Mouse (Mus musculus) frontal cortex, adult (tissue): ENCODE results near the gene Nudt15.

Experiments used
- ATAC-seq: cut with Nextera tagmentation; 2 replicates; pipeline ENCODE4 v1.9.2; 2017; ENCODE audit warnings: mild to moderate bottlenecking, moderate library complexity, mixed read lengths; ENCODE audit not compliant: low TSS enrichment

The Nudt15 gene

GRCm38 (mm10) chr14:73508630-73509395, 39.2 kb downstream of the Nudt15 start:
- no peak for ATAC-seq

GRCm38 (mm10) chr14:73507702-73508376, 40.2 kb downstream of the Nudt15 start:
- no peak for ATAC-seq

GRCm38 (mm10) chr14:73507200-73507599, 40.8 kb downstream of the Nudt15 start:
- ATAC-seq = no peak

- ATAC-seq = no peak
These were observed 41.8 kb downstream of the Nudt15 start for GRCm38 (mm10) chr14:73506283-73506682.

- ATAC-seq = no peak
These were observed 44.7 kb downstream of the Nudt15 start for GRCm38 (mm10) chr14:73503237-73503933.

GRCm38 (mm10) chr14:73502591-73503184, 45.4 kb downstream of the Nudt15 start:
- peak; percentile 47; the same call in 1 of the 2 replicates for ATAC-seq

- ATAC-seq = no peak
These were observed 46.3 kb downstream of the Nudt15 start for GRCm38 (mm10) chr14:73501721-73502120.

- no peak for ATAC-seq
These were observed 46.8 kb downstream of the Nudt15 start for GRCm38 (mm10) chr14:73501283-73501682.

GRCm38 (mm10) chr14:73495753-73496152, 52.3 kb downstream of the Nudt15 start:
- ATAC-seq = no peak

- ATAC-seq = no peak
These were observed 53.9 kb downstream of the Nudt15 start for GRCm38 (mm10) chr14:73494122-73494521.

GRCm38 (mm10) chr14:73493356-73493755, 54.7 kb downstream of the Nudt15 start:
- no peak for ATAC-seq

GRCm38 (mm10) chr14:73486641-73487040, 61.4 kb downstream of the Nudt15 start:
- no peak for ATAC-seq

- peak; percentile 52 for ATAC-seq
These were observed 63.5 kb downstream of the Nudt15 start for GRCm38 (mm10) chr14:73484366-73485110.

- ATAC-seq = no peak
These were observed 64.4 kb downstream of the Nudt15 start for GRCm38 (mm10) chr14:73483516-73484229.

GRCm38 (mm10) chr14:73479771-73480170, 68.3 kb downstream of the Nudt15 start:
- ATAC-seq = no peak

GRCm38 (mm10) chr14:73478321-73478720, 69.7 kb downstream of the Nudt15 start:
- no peak for ATAC-seq

- ATAC-seq = no peak
These were observed 71.0 kb downstream of the Nudt15 start for GRCm38 (mm10) chr14:73477077-73477476.

- ATAC-seq = no peak
These were observed 71.6 kb downstream of the Nudt15 start for GRCm38 (mm10) chr14:73476361-73476934.

GRCm38 (mm10) chr14:73475506-73475905, 72.5 kb downstream of the Nudt15 start:
- ATAC-seq = no peak

GRCm38 (mm10) chr14:73474636-73475093, 73.4 kb downstream of the Nudt15 start:
- peak; percentile 59 for ATAC-seq
